ENCODE assay signal across 16 mouse cellular contexts in the genomic region with DNA sequence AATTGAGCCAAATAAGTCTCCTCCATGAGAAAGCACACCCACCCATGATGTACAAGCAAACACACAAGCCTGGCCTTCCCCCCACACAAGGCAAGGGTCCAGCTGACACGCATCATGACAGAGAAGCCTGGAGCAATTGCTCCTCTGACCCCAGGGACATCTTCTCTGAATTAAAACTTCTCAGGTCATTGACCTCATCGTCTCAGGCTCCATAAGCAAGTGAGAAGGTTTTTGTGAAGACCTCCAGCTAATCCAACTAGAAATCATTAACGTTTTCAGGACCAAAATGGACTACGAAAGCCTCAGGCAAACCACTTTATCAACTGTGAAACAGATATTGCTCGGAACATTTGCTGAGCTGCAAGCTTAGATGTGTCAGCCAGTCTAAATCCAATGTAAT.
"Had no signal": no experiment of that assay in that cellular context is flagged by ENCODE, and none has a peak within 500 bp of the region (broad histone marks: within the 10 kb centered on the region; RNA-seq: fewer than 3 reads in every experiment).

No protein-coding gene starts in this region.

- H3K9ac ChIP-seq: limb, embryonic 12.5 days; liver, embryonic 13.5 days; liver, postnatal 0 days; lung, embryonic 15.5 days; midbrain, embryonic 12.5 days; neural tube, embryonic 15.5 days had no signal

- H3K4me2 ChIP-seq: limb, embryonic 12.5 days; liver, embryonic 13.5 days; lung, embryonic 15.5 days; midbrain, embryonic 12.5 days; neural tube, embryonic 15.5 days had no signal

- H3K27me3 ChIP-seq: limb, embryonic 12.5 days; liver, embryonic 13.5 days; lung, embryonic 15.5 days; megakaryocyte, embryonic 14.5 days; midbrain, embryonic 12.5 days; neural tube, embryonic 15.5 days had no signal

- DNase-seq: liver; liver, embryonic 13.5 days; liver, postnatal 0 days; lung, postnatal 14 days; right cerebral cortex, adult 18-20 months; right cerebral cortex, postnatal 25 days; thymus, postnatal 4 days had no signal

- H3K27ac ChIP-seq: layer of hippocampus, adult 2 months; limb, embryonic 12.5 days; liver, embryonic 13.5 days; lung, embryonic 15.5 days; macrophage; midbrain, embryonic 12.5 days; neural tube, embryonic 15.5 days; stomach, postnatal 0 days had no signal

- ATAC-seq: liver, postnatal 0 days had no signal

- H3K36me3 ChIP-seq: liver, embryonic 13.5 days; lung, embryonic 15.5 days; midbrain, embryonic 12.5 days had no signal

- H3K4me3 ChIP-seq: layer of hippocampus, adult 2 months; limb, embryonic 12.5 days; liver, embryonic 13.5 days; lung, embryonic 15.5 days; megakaryocyte, embryonic 14.5 days; midbrain, embryonic 12.5 days; myocyte; neural tube, embryonic 15.5 days had no signal

- H3K4me1 ChIP-seq: liver, embryonic 13.5 days; lung, embryonic 15.5 days; megakaryocyte, embryonic 14.5 days had no signal

- H3K9me3 ChIP-seq: limb, embryonic 12.5 days; liver, embryonic 13.5 days; lung, embryonic 15.5 days; megakaryocyte, embryonic 14.5 days; midbrain, embryonic 12.5 days; neural tube, embryonic 15.5 days had no signal
